Mouse (Mus musculus) retina, postnatal 1 day (tissue): ENCODE measurements around the gene Satl1.

Experiments
- DNase-seq: peaks from one replicate; pipeline ENCODE4 v3.0.0-alpha.2; 2012

The Satl1 gene

DNA sequence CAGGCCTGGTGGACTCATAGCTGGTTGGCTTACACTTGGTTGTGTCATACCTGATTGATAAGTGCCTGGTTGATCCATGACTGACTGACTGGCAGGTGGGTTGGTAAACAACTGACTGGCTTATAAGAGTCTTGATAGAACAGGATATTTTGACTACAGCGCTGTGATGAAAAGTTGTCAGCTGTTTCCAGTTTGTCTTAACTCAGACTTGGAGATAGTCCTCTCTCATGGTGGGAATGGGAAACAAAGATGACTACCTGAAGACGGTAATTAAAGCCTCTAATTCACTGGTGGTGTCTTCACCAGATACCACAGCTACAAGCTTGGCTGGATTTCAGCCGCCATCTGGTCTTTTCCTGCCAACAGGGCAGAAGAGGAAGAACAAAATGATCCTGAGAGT is at the start of gene Satl1:
Gene Satl1 (minus strand): TSS at position 101 of the 400 bp plus-strand sequence.
- DNase-seq, result no peak

DNA sequence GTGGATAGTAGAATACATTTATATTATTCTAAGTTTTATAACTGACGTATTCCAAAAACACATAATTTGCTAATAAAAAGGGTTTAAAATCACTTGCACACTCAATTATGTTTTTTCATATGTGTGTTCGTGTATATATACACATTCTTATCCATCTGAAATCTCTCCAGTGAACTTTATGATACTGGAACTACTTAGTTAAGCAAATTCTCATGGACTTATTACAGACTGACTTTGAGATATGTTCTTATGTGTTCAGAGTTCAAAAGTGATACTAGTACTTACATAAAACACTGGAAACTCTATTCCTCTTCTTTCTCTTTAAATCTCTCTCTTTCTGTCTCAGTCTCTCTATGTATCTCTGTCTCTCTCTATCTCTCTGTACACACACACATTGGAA is 31.5 kb upstream of the Satl1 start:
- DNase-seq, result no peak

DNA sequence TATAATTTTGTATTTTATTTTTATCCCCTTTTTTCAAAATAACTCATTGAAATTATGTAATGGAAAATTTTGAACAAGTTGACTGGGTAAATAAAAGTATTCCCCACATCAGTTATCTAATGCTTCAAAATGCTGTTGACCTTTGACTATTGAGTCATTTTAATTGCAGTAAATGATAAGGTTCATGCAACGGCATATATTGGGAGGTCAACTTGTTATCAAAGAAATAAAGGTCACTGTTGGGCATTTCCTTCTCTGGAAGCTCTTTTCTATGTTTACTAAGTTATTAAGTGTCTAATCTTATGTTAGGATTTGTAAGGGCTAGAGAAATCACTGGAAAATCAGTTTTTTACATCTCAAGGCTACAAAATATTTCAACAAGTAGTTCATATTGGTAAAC is 31.0 kb upstream of the Satl1 start:
- DNase-seq, result no peak

DNA sequence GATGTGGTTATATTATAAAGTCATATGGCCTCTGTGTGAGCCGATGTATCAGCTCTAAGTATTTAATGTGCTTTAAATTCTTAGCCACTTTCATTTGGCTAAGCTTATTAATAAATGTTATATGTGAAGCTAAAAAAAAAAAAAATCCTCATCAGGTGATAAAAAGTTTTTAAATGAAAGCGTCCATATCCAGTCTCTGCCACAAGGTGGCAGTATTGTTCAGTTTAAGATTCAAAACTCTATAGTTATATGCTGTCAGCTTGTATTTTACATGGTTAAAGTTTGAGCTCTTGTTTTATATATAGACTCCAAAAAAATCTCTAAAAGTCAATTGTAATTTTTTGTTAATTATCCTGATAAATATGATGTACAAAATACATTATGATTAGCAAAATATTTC is 16.4 kb upstream of the Satl1 start:
- peak; percentile 29 for DNase-seq

DNA sequence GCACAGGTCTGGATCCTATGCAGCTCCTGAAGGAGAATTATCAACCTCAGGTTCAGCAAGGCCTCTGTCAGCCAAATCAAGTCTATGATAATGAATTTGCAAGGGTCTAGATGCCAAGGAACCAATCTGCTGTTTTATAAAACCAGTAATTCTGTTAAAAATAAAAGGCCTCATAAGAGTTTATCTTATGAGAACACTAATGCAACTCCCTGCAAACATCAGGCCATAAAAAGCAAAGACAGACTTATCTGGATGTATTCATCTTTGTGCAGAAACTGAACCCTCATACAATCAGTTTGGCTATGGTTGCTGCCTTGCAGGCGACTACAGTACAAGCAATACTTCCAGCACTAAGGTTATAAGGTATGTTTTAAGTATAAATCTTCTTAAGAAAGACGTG is 5.7 kb upstream of the Satl1 start:
- DNase-seq, result no peak

DNA sequence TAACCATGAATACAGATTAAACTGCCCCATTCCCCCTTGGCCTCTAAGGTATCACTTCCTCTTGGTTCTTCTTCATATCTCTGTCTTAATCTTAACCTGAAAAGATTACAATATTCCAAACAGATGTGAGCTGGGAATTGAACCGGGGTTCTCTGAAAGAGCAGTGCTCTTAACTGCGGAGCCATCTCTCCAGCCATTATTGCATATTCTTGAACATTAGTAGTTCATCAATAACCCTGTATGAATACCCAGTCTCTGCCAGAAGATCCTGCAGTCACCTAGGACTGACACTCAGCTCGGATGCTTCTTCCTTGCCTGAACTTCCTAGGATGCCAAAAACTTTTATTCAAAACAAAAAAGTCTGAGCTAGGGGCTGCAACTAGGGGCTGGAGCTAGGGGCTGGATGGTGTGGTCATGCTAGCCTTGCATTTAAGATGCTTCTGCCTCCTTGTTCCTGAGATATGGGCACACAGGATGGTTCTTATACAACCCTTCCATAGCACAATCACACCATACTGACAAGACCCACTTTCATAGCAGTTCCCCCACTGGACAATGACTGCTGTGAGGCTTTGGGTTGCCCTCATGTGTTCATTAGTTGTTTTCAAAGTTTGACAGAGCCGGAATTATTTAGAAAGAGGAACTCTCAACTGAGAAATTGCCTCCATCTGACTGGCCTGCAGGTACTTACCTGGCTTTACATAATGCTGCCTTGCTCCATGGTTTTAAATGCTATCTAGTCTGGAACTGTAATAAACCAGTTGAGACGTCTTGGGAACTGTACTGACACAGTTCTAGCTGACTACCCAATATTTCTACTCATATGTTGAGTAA is 35.8 kb downstream of the Satl1 start:
- DNase-seq, result peak; percentile 51

DNA sequence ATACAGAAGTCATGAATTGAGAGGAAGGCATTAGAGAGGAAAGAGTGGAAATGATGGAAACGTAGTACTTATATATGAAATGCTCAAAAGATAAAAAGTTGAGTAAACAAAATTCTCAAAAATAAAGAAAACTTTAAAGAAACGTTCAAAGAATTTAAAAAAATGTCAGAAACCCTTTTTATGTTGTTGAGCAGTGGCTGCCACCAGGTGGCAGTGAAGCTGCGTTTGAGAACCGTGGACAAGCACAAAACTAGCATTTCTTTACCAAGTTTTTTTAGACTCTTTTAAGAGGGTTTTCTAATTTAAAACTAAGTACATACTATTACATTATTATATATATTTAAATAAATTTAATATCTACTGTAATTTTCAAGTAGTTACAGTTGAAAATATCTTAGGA is 38.2 kb downstream of the Satl1 start:
- DNase-seq, result no peak

DNA sequence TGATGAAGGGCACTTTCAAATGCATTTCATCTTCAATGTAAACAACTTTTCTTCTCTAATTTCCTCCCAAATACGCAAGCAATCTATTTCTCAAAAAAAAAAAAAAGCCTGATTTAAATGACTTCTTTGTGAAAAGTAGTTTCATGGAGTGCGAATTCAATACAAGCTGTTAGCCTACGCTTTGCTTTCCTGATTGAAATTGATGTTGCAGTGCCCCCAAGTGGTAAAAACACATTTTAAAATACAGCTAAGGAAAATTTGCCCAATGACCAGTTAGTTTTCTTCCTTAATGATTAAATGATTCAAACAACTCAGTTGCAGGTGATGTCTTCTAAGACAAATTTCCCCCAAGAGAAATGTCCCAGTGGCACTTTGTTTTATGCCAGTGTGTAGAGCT is 58.2 kb downstream of the Satl1 start:
- peak; percentile 42 for DNase-seq

DNA sequence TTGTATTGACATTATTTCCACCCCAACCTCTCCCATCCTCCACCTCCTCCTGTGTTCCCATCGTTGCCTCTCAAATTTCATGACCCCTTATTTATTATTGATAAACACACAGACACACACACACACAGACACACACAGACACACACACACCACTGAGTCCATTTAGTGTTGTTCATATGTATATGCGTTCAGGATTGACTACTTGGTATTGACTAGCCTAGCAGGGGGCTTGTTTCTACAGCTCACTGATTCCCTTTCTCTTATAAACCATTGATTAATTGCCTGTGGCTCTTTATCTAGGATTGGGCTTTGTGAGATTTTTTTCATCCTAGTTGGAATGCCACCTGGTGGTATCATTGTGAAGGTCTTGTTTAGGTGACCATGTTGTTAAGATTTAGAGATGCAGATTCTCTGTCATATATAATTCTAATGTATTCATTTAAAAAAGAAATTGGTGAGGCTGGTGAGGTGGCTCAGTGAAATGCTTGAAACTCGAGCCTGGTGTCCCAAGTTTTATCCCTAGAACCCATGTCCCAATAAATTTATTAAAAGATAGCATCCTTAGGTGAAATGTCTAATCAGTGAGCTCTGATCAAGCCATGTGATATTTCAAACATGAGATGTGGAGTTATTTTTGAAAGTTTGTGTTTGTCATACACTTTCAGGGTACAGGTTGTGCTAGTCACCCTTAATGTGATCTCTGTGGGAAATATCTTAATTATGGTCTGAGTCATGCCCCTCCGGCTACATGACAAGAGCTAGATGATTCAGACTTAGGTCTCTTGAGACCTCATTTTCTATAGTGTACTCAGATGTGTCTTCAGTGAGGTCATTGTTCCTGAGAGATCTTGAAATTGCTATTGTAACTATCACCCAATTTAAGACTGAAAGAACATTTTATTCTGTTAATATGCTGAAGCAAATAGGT is 58.8 kb downstream of the Satl1 start:
- DNase-seq, result peak; percentile 3

DNA sequence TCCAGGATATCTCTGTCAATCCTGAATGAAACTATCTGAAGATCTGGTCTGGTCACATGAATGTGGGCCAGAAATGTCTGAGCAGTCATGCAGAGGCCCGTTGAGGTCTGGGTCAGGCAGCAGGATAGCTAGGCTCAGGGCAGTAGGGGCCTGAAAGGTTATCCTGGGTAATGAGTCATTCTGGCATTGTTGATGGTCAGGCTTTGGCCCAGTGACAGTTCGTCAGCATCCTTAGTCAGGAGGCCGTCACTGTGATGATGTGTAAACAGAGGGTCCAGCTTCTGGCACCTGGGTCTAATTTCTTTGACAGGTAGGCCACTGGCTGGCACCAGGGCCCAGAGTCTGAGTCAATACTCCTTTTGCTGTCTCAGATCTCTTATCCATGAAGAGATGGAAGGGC is 67.1 kb downstream of the Satl1 start:
- DNase-seq, result no peak
